Mouse (Mus musculus) ES-Bruce4 (cell line): Measurements from ENCODE around the gene Olfr1381. TPM values are rescaled to one million over a fixed set of nuclear protein-coding genes. Genes with fewer than 3 reads are reported as not detected.
"Not testable (repeated sequence)": the region's sequence is repeated elsewhere in the genome, so short reads cannot be mapped to it uniquely, and the experiment has no call there.

Experiments used
- H3K27ac ChIP-seq: 2 replicates; pipeline ENCODE4 v1.5.1; 2012; ENCODE audit warnings: low read length, inconsistent platforms; ENCODE audit not compliant: insufficient read depth
- H3K27me3 ChIP-seq: 2 replicates; pipeline ENCODE4 v1.6.1; 2012; ENCODE audit warnings: mild to moderate bottlenecking, low read length, inconsistent platforms; ENCODE audit not compliant: control insufficient read depth, poor library complexity, insufficient read depth, severe bottlenecking
- H3K36me3 ChIP-seq: 2 replicates; pipeline ENCODE4 v1.6.1; 2012; ENCODE audit warnings: inconsistent platforms, mild to moderate bottlenecking, low read length, moderate library complexity; ENCODE audit not compliant: control insufficient read depth, poor library complexity, insufficient read depth, severe bottlenecking
- H3K4me1 ChIP-seq: one replicate; pipeline ENCODE4 v1.8.1; 2011; ENCODE audit warnings: low read length; ENCODE audit not compliant: control insufficient read depth, insufficient read depth
- H3K4me3 ChIP-seq: 2 replicates; pipeline ENCODE4 v1.5.1; 2011; ENCODE audit warnings: low read depth, mild to moderate bottlenecking, low read length
- H3K9ac ChIP-seq: 2 replicates; pipeline ENCODE4 v1.6.1; 2012; ENCODE audit warnings: low read depth, mild to moderate bottlenecking, inconsistent platforms; ENCODE audit not compliant: poor library complexity, severe bottlenecking
- H3K9me3 ChIP-seq: replicated peaks from 2 replicates; pipeline ENCODE4 v1.6.1; 2012; ENCODE audit warnings: mild to moderate bottlenecking, low read length, inconsistent platforms; ENCODE audit not compliant: control insufficient read depth, poor library complexity, insufficient read depth, severe bottlenecking
- CTCF ChIP-seq: IDR thresholded peaks from one replicate; pipeline ENCODE4 v1.8.1; 2011; ENCODE audit warnings: low read depth, low read length
- EP300 ChIP-seq: IDR thresholded peaks from 2 replicates; pipeline ENCODE4 v1.6.1; 2011; ENCODE audit warnings: low read depth, low read length; ENCODE audit not compliant: insufficient read depth
- POLR2A ChIP-seq: IDR thresholded peaks from one replicate; pipeline ENCODE4 v1.8.1; 2011; ENCODE audit warnings: low read length; ENCODE audit not compliant: insufficient read depth
- polyA plus RNA-seq: library from polyadenylated mRNA; stranded (reverse); fragments of >200 nt; gene quantifications from 2 replicates; pipeline ENCODE4 v1.2.4, GENCODE M21; 2011; ENCODE audit warnings: low read depth; ENCODE audit not compliant: missing spikeins, insufficient read depth, insufficient read length

The Olfr1381 gene
- polyA plus RNA-seq, result not detected in 2 replicates

DNA sequence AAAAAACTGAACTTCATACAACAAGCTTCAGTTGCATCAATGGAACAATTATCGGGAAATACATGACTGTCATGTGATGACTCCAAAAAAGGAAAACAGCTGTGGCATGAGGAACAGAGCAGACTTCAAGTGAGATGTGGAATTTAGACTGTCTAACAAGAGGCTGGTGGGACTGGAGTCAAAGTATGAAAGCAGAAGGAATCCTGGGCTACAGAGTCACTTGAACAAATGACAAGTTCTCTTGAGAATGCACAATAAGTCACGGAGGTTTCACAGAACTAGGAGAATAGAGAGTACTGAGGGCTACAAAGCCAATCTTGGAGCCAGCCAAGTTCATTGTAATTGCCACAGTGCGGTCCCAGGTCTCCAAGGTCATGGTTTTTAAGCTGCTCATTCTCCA, at the start of gene Olfr1381:
Olfr1381 (plus strand) TSS at position 301 of the 400 bp plus-strand sequence.
- H3K27ac ChIP-seq, H3K4me3 ChIP-seq, H3K36me3 ChIP-seq, H3K9me3 ChIP-seq, H3K4me1 ChIP-seq, H3K9ac ChIP-seq, H3K27me3 ChIP-seq: not testable (repeated sequence)

DNA sequence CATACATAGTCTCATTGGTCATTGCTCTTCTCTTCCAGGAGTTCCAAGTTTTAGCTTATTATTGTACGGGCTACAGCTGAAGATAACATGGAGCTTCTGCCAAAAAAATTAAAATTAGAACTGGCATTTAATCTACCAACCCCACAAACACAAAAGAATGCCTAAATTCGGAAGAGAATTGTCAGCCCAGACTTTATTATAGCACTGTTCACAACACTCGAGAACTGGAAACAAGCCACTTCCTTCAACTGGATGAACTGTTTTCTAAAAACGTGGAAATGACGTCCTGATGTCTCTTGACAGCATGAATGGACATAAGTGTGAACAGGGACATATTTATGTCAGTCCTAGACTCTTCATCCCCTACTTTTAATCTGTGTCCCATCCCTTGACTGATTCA, 25.2 kb upstream of the Olfr1381 start:
- Histone ChIP-seq H3K27me3 (no peaks in the 10 kb centered on the region), H3K4me1 (no peaks in the 10 kb centered on the region), H3K9me3 (no peaks in the 10 kb centered on the region), H3K4me3 (no peak overlapping the region), H3K27ac (no peak overlapping the region), H3K9ac (no peak overlapping the region), H3K36me3 (no peaks in the 10 kb centered on the region)
- TF ChIP-seq CTCF (no peak), EP300 (no peak), POLR2A (no peak)

DNA sequence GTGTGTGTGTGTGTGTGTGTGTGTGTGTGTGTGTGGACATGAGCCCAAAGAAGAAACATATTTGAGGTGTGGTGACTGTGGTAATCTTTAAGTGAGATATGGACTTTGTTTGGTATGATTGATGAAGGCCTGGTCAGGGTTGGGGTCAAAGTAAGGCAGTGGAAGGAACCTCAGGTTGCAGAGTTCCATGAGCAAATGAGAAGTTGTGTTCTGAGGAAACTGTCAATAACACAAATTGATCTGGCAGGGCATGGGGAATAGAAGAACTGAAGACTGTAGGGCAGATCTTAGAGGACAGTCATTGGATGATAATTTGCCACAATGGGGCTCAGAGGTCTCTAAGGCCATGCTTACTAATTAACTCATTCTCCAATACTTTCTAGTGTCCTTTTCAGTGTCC, 23.9 kb upstream of the Olfr1381 start, which contains the start of gene Olfr1383:
Olfr1383 (plus strand) TSS at position 301 of the 400 bp plus-strand sequence.
- no peak for TF ChIP-seq POLR2A
- TF ChIP-seq EP300, result no peak
- TF ChIP-seq CTCF, result no peak
- Histone ChIP-seq H3K9ac (no peak within 1 kb of the TSS), H3K4me3 (no peak within 1 kb of the TSS), H3K27me3 (no peaks in the 10 kb centered on the region), H3K27ac (no peak within 1 kb of the TSS), H3K36me3 (no peaks in the 10 kb centered on the region), H3K4me1 (no peaks in the 10 kb centered on the region), H3K9me3 (no peaks in the 10 kb centered on the region)

DNA sequence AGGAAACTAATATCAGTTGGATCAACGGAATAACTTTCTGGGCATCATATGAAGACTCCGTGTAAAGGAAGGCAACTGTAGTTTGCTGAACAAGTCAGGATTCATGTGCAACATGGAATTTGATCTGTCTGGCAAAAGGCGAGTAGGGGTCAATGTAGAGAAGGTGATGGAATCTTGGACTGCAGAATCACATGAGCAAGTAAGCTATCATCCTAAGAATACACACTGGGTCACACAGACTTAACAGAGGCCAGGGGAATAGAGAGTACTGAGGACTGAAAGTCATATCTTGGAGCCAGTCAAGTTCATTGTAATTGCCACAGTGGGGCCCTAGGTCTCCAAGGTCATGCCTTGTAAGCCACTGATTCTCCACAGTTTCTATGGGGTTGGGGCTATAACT, 15.3 kb upstream of the Olfr1381 start, which contains the start of gene Olfr1382:
Olfr1382 (plus strand) TSS at position 301 of the 400 bp plus-strand sequence.
- H3K36me3 ChIP-seq, result no peaks in the 10 kb centered on the region
- H3K9ac ChIP-seq, result no peak within 1 kb of the TSS
- H3K27me3 ChIP-seq, result no peaks in the 10 kb centered on the region
- TF ChIP-seq CTCF, result no peak
- no peak for TF ChIP-seq EP300
- no peak for TF ChIP-seq POLR2A
- H3K9me3 ChIP-seq, result no peaks in the 10 kb centered on the region
- no peaks in the 10 kb centered on the region for H3K4me1 ChIP-seq
- no peak within 1 kb of the TSS for H3K4me3 ChIP-seq
- no peak within 1 kb of the TSS for H3K27ac ChIP-seq

DNA sequence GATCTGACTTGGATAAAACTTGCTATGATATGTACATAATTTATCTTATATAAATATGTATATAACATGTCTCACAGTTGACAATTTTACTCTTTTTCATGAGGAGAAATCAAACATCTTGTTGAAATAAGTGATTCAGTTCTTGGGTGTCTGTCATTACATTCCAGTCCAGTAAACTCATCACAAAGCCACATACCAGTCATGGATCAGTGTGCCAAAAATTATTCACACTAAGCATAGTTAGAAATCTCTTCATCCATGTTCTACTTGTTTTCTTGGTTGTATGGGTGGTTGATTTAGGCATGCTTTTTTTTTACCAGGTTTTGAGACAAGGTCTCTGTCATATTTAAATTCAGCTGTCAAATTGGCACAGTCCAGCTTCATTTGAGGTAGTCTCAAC, 10.5 kb upstream of the Olfr1381 start:
- Histone ChIP-seq H3K9ac (no peak overlapping the region), H3K4me1 (no peaks in the 10 kb centered on the region), H3K9me3 (no peaks in the 10 kb centered on the region), H3K27ac (no peak overlapping the region), H3K36me3 (no peaks in the 10 kb centered on the region), H3K4me3 (no peak overlapping the region), H3K27me3 (no peaks in the 10 kb centered on the region)
- TF ChIP-seq CTCF (no peak), POLR2A (no peak), EP300 (no peak)

DNA sequence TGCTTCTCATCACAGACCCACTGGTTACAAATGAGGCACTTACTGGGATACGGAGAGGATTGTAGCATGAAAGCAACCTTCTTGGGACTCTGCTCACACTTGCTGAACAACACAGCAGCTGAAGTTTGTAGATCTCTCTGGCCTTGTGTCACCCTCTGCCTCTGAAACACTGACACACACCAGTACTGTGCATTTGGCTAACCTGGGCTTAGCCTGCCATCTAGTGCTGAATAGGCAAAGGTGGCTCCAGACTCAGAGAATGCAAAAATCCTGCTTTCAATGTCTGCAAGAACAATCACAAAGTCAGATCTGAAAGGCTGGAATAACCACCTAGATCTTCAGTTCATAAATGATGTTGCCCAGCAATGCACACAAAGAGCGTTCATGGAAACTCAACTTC, 6.6 kb upstream of the Olfr1381 start:
- not testable (repeated sequence) for H3K4me1 ChIP-seq, H3K9me3 ChIP-seq, H3K4me3 ChIP-seq, H3K36me3 ChIP-seq, H3K27me3 ChIP-seq, H3K27ac ChIP-seq, H3K9ac ChIP-seq

DNA sequence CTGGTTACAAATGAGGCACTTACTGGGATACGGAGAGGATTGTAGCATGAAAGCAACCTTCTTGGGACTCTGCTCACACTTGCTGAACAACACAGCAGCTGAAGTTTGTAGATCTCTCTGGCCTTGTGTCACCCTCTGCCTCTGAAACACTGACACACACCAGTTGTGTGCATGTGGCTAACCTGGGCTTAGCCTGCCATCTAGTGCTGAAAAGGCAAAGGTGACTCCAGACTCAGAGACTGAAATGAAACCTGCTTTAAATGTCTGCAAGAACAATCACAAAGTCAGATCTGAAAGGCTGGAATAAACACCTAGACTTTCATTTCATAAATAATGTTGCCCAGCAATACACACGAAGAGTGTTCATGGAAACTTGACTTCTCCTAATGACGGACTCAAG, 10.8 kb downstream of the Olfr1381 start:
- H3K9me3 ChIP-seq, H3K27me3 ChIP-seq, H3K27ac ChIP-seq, H3K4me1 ChIP-seq, H3K9ac ChIP-seq, H3K36me3 ChIP-seq, H3K4me3 ChIP-seq: not testable (repeated sequence)

DNA sequence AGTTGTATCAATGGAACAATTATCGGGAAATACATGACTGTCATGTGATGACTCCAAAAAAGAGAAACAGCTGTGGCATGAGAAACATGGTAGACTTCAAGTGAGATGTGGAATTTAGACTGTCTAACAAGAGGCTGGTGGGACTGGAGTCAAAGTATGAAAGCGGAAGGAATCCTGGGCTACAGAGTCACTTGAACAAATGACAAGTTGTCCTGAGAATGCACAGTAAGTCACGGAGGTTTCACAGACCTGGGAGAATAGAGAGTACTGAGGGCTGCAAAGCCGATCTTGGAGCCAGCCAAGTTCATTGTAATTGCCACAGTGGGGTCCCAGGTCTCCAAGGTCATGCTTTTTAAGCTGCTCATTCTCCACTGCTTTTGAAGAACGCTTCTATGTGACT, 13.3 kb downstream of the Olfr1381 start, which contains the start of gene Olfr1380:
Olfr1380 (plus strand) TSS at position 301 of the 400 bp plus-strand sequence.
- not testable (repeated sequence) for H3K27me3 ChIP-seq, H3K9me3 ChIP-seq, H3K4me1 ChIP-seq, H3K9ac ChIP-seq, H3K4me3 ChIP-seq, H3K36me3 ChIP-seq, H3K27ac ChIP-seq

DNA sequence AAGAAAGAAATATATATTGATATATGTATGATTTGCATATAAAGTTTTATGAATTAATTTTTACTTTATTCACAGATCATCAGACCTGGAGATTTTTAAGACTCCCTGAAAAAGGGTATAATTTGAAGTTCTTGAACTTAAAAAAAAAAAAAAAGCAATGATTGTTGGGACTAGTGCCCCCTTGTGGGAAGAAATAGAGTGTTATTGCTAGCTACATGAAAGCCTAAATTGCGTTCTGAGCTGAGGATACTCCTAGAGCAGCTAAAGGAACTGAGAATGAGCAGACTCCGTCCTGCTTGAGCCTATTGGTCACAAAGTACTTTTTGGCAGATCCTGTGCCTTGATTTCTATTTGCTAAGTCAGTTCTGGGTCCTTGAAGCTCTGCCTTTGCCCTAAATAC, 31.8 kb downstream of the Olfr1381 start:
- H3K36me3 ChIP-seq, H3K27me3 ChIP-seq, H3K9ac ChIP-seq, H3K9me3 ChIP-seq, H3K27ac ChIP-seq, H3K4me3 ChIP-seq, H3K4me1 ChIP-seq: not testable (repeated sequence)
